Comparison of ENCODE assay signal across 13 mouse cellular contexts in genomic region chr6:88930049-88930448, GRCm38 (mm10). TPM values are rescaled to one million over a fixed set of nuclear protein-coding genes. Genes with fewer than 3 reads are reported as not detected.
DNase-seq lines count a peak whose midpoint lies in the region; ATAC-seq lines count a peak whose summit lies in the region.
"Had no signal": no experiment of that assay in that cellular context is flagged by ENCODE, and none has a peak within 500 bp of the region (broad histone marks: within the 10 kb centered on the region; RNA-seq: fewer than 3 reads in every experiment).

No protein-coding gene starts in this region.

- ATAC-seq in hindbrain, embryonic 11.5 days (ENCODE audit: low FRiP score), result no peak
- no peak for ATAC-seq in hindbrain, embryonic 16.5 days
- no peak for ATAC-seq in embryonic facial prominence, embryonic 13.5 days (ENCODE audit: insufficient number of reproducible peaks, insufficient read depth, low FRiP score, low TSS enrichment, low read depth)
- no peak for ATAC-seq in forebrain, embryonic 14.5 days
- no peak for ATAC-seq in midbrain, embryonic 14.5 days (ENCODE audit: low FRiP score, low TSS enrichment)
- ATAC-seq in CD4-positive, CD25-positive, alpha-beta regulatory T cell, adult 4 months, result no peak

- no peak overlapping the region for H3K4me3 ChIP-seq in hindbrain, embryonic 11.5 days (ENCODE audit: low read depth, low read length)
- no peak overlapping the region for H3K4me3 ChIP-seq in hindbrain, embryonic 16.5 days (ENCODE audit: low read length)
- H3K4me3 ChIP-seq in embryonic facial prominence, embryonic 13.5 days, result no peak overlapping the region
- H3K4me3 ChIP-seq in forebrain, embryonic 14.5 days (ENCODE audit: low read depth, low read length), result no peak overlapping the region
- no peak overlapping the region for H3K4me3 ChIP-seq in midbrain, embryonic 14.5 days (replicated peaks; ENCODE audit: low read depth, low read length)

- H3K4me2 ChIP-seq in hindbrain, embryonic 11.5 days (replicated peaks; ENCODE audit: low read depth, low read length), result no peak overlapping the region
- no peak overlapping the region for H3K4me2 ChIP-seq in hindbrain, embryonic 16.5 days (ENCODE audit: low read length)
- no peak overlapping the region for H3K4me2 ChIP-seq in embryonic facial prominence, embryonic 13.5 days
- H3K4me2 ChIP-seq in forebrain, embryonic 14.5 days (ENCODE audit: low read length), result no peak overlapping the region
- H3K4me2 ChIP-seq in midbrain, embryonic 14.5 days (ENCODE audit: low read length), result no peak overlapping the region

- no peaks in the 10 kb centered on the region for H3K27me3 ChIP-seq in hindbrain, embryonic 11.5 days (ENCODE audit: control insufficient read depth, insufficient read depth, low read length)
- H3K27me3 ChIP-seq in hindbrain, embryonic 16.5 days (replicated peaks; ENCODE audit: control insufficient read depth, insufficient read depth, low read length), result no peaks in the 10 kb centered on the region
- peaks cover 4% of the 10 kb centered on the region for H3K27me3 ChIP-seq in embryonic facial prominence, embryonic 13.5 days
- no peaks in the 10 kb centered on the region for H3K27me3 ChIP-seq in forebrain, embryonic 14.5 days (replicated peaks; ENCODE audit: control insufficient read depth, insufficient read depth, low read length)
- H3K27me3 ChIP-seq in midbrain, embryonic 14.5 days (ENCODE audit: control insufficient read depth, insufficient read depth, low read length), result no peaks in the 10 kb centered on the region; the same call in 1 of the 2 replicates

- peak overlapping the region; percentile 45; the same call in 1 of the 2 replicates for H3K9ac ChIP-seq in hindbrain, embryonic 11.5 days (ENCODE audit: low read depth, low read length)
- no peak overlapping the region for H3K9ac ChIP-seq in hindbrain, embryonic 16.5 days (ENCODE audit: low read depth, low read length)
- H3K9ac ChIP-seq in embryonic facial prominence, embryonic 13.5 days, result 0 out of 2 replicates have a peak overlapping the region, but pooled peaks have one; percentile 0
- H3K9ac ChIP-seq in forebrain, embryonic 14.5 days (ENCODE audit: low read length), result 0 out of 2 replicates have a peak overlapping the region, but pooled peaks have one; percentile 17
- 0 out of 2 replicates have a peak overlapping the region, but pooled peaks have one; percentile 29 for H3K9ac ChIP-seq in midbrain, embryonic 14.5 days (replicated peaks; ENCODE audit: low read length)
- H3K9ac ChIP-seq: liver, embryonic 14.5 days had no signal

- peak; percentile 57 for DNase-seq in hindbrain, embryonic 11.5 days (ENCODE audit: low spot score)
- DNase-seq in forebrain, embryonic 14.5 days (ENCODE audit: low spot score), result no peak
- DNase-seq in midbrain, embryonic 14.5 days, result peak; percentile 40
- no peak for DNase-seq in heart, postnatal 4 days
- DNase-seq: adrenal gland, postnatal 36 days; cerebellum, adult 9-10 months; kidney, adult 8-10 months; left cerebral cortex, postnatal 4 days; thymus, adult 2 months had no signal

- peaks cover 33% of the 10 kb centered on the region for H3K4me1 ChIP-seq in hindbrain, embryonic 11.5 days (replicated peaks; ENCODE audit: control insufficient read depth, insufficient read depth, low read length)
- H3K4me1 ChIP-seq in hindbrain, embryonic 16.5 days (ENCODE audit: control insufficient read depth, insufficient read depth, low read depth, low read length), result peaks cover 22% of the 10 kb centered on the region
- peaks cover 36% of the 10 kb centered on the region for H3K4me1 ChIP-seq in embryonic facial prominence, embryonic 13.5 days
- H3K4me1 ChIP-seq in forebrain, embryonic 14.5 days (ENCODE audit: control insufficient read depth, insufficient read depth, low read length), result peaks cover 22% of the 10 kb centered on the region
- H3K4me1 ChIP-seq in midbrain, embryonic 14.5 days (ENCODE audit: control insufficient read depth, insufficient read depth, low read length), result peaks cover 53% of the 10 kb centered on the region

- no peaks in the 10 kb centered on the region for H3K9me3 ChIP-seq in hindbrain, embryonic 11.5 days (ENCODE audit: control insufficient read depth, low read length)
- no peaks in the 10 kb centered on the region for H3K9me3 ChIP-seq in hindbrain, embryonic 16.5 days (ENCODE audit: control insufficient read depth, low read length)
- no peaks in the 10 kb centered on the region for H3K9me3 ChIP-seq in embryonic facial prominence, embryonic 13.5 days
- no peaks in the 10 kb centered on the region for H3K9me3 ChIP-seq in forebrain, embryonic 14.5 days (replicated peaks; ENCODE audit: control insufficient read depth, low read length)
- H3K9me3 ChIP-seq in midbrain, embryonic 14.5 days (ENCODE audit: control insufficient read depth, low read length), result no peaks in the 10 kb centered on the region

- H3K27ac ChIP-seq in hindbrain, embryonic 11.5 days (ENCODE audit: low read depth, low read length), result peak overlapping the region; percentile 94
- H3K27ac ChIP-seq in hindbrain, embryonic 16.5 days (ENCODE audit: low read depth, low read length), result no peak overlapping the region
- no peak overlapping the region for H3K27ac ChIP-seq in embryonic facial prominence, embryonic 13.5 days
- H3K27ac ChIP-seq in forebrain, embryonic 14.5 days (ENCODE audit: low read depth, low read length), result peak overlapping the region; percentile 71; the same call in 1 of the 2 replicates
- H3K27ac ChIP-seq in midbrain, embryonic 14.5 days (replicated peaks; ENCODE audit: low read depth, low read length), result peak overlapping the region; percentile 81
- H3K27ac ChIP-seq: liver, embryonic 14.5 days had no signal

- WGBS in hindbrain, embryonic 11.5 days, result 33% methylated on average over 7 of the region's 7 CpGs
- WGBS in hindbrain, embryonic 16.5 days, result 34% methylated on average over 7 of the region's 7 CpGs
- 78% methylated on average over 7 of the region's 7 CpGs for WGBS in embryonic facial prominence, embryonic 13.5 days
- 47% methylated on average over 7 of the region's 7 CpGs for WGBS in forebrain, embryonic 14.5 days
- WGBS in midbrain, embryonic 14.5 days, result 29% methylated on average over 7 of the region's 7 CpGs

- H3K36me3 ChIP-seq in hindbrain, embryonic 11.5 days (ENCODE audit: control insufficient read depth, insufficient read depth, low read length), result no peaks in the 10 kb centered on the region
- no peaks in the 10 kb centered on the region for H3K36me3 ChIP-seq in hindbrain, embryonic 16.5 days (ENCODE audit: control insufficient read depth, insufficient read depth, low read length)
- no peaks in the 10 kb centered on the region for H3K36me3 ChIP-seq in embryonic facial prominence, embryonic 13.5 days
- H3K36me3 ChIP-seq in forebrain, embryonic 14.5 days (ENCODE audit: control insufficient read depth, insufficient read depth, low read length), result no peaks in the 10 kb centered on the region
- no peaks in the 10 kb centered on the region for H3K36me3 ChIP-seq in midbrain, embryonic 14.5 days (ENCODE audit: control insufficient read depth, insufficient read depth, low read length)

RNA-seq across cellular contexts. Expression of gene Tpra1, which starts 28.0 kb away (rescaled TPM):
- 40.1 and 45.4 TPM in 2 replicates for polyA plus RNA-seq in hindbrain, embryonic 11.5 days (2014; fragmentation: Nextera tagmentation; extraction: Ambion mirVana)
- polyA plus RNA-seq in hindbrain, embryonic 16.5 days (2015; fragmentation: Nextera tagmentation; extraction: Ambion mirVana), result 92.3 and 94.7 TPM in 2 replicates
- 93.2 and 93.5 TPM in 2 replicates for polyA plus RNA-seq in embryonic facial prominence, embryonic 13.5 days (2015; fragmentation: Nextera tagmentation; extraction: Ambion mirVana)
- polyA plus RNA-seq in forebrain, embryonic 14.5 days (2014; fragmentation: Nextera tagmentation; extraction: Ambion mirVana), result 32.9 and 41.2 TPM in 2 replicates
- polyA plus RNA-seq in midbrain, embryonic 14.5 days (2014; fragmentation: Nextera tagmentation; extraction: Ambion mirVana), result 50.0 and 77.0 TPM in 2 replicates
- 10 to 100 TPM; 54.7 to 74.1 TPM for polyA plus RNA-seq in CD4-positive, CD25-positive, alpha-beta regulatory T cell, adult 4 months (2017; shearing (Covaris generic))
- total RNA-seq in heart, postnatal 4 days (2021), result 10 to 100 TPM; 29.7 to 30.8 TPM

RNA-seq across cellular contexts. Expression of gene Mcm2, which starts 31.5 kb away (rescaled TPM):
- polyA plus RNA-seq in hindbrain, embryonic 11.5 days (2014; fragmentation: Nextera tagmentation; extraction: Ambion mirVana), result 146 and 191 TPM in 2 replicates
- polyA plus RNA-seq in hindbrain, embryonic 16.5 days (2015; fragmentation: Nextera tagmentation; extraction: Ambion mirVana), result 27.3 and 35.0 TPM in 2 replicates
- 124 and 131 TPM in 2 replicates for polyA plus RNA-seq in embryonic facial prominence, embryonic 13.5 days (2015; fragmentation: Nextera tagmentation; extraction: Ambion mirVana)
- polyA plus RNA-seq in forebrain, embryonic 14.5 days (2014; fragmentation: Nextera tagmentation; extraction: Ambion mirVana), result 71.1 and 82.8 TPM in 2 replicates
- 22.2 and 39.0 TPM in 2 replicates for polyA plus RNA-seq in midbrain, embryonic 14.5 days (2014; fragmentation: Nextera tagmentation; extraction: Ambion mirVana)
- polyA plus RNA-seq in CD4-positive, CD25-positive, alpha-beta regulatory T cell, adult 4 months (2017; shearing (Covaris generic)), result 10 to 100 TPM; 19.8 to 34.7 TPM
- total RNA-seq in heart, postnatal 4 days (2021), result 100 to 1,000 TPM in 1 of 2 experiments, 10 to 100 TPM in 1; 86.1 to 103 TPM

RNA-seq across cellular contexts. Expression of gene Podxl2, which starts 55.2 kb away (rescaled TPM):
- polyA plus RNA-seq in hindbrain, embryonic 11.5 days (2014; fragmentation: Nextera tagmentation; extraction: Ambion mirVana), result 151 and 156 TPM in 2 replicates
- 553 and 621 TPM in 2 replicates for polyA plus RNA-seq in hindbrain, embryonic 16.5 days (2015; fragmentation: Nextera tagmentation; extraction: Ambion mirVana)
- polyA plus RNA-seq in embryonic facial prominence, embryonic 13.5 days (2015; fragmentation: Nextera tagmentation; extraction: Ambion mirVana), result 141 and 143 TPM in 2 replicates
- polyA plus RNA-seq in forebrain, embryonic 14.5 days (2014; fragmentation: Nextera tagmentation; extraction: Ambion mirVana), result 334 and 428 TPM in 2 replicates
- polyA plus RNA-seq in midbrain, embryonic 14.5 days (2014; fragmentation: Nextera tagmentation; extraction: Ambion mirVana), result 525 and 630 TPM in 2 replicates
- under 1 TPM in 1 of 2 experiments, not detected in 1; 0.32 TPM for polyA plus RNA-seq in CD4-positive, CD25-positive, alpha-beta regulatory T cell, adult 4 months (2017; shearing (Covaris generic))
- 10 to 100 TPM; 61.1 to 65.1 TPM for total RNA-seq in heart, postnatal 4 days (2021)

Comparison
In these comparisons a context has a peak if more than half of its experiments do, and no peak if none do; other contexts are left out.
1. H3K27ac ChIP-seq: peak in hindbrain, embryonic 11.5 days (single experiment), forebrain, embryonic 14.5 days (single experiment) and midbrain, embryonic 14.5 days (single experiment); none in hindbrain, embryonic 16.5 days (single experiment) and embryonic facial prominence, embryonic 13.5 days (single experiment).
2. DNase-seq: peak in hindbrain, embryonic 11.5 days (single experiment) and midbrain, embryonic 14.5 days (single experiment); none in forebrain, embryonic 14.5 days (single experiment) and heart, postnatal 4 days (single experiment).
3. RNA of gene Podxl2, which starts 55.2 kb away (polyA plus RNA-seq): 553 to 621 TPM in hindbrain, embryonic 16.5 days, 525 to 630 TPM in midbrain, embryonic 14.5 days, 334 to 428 TPM in forebrain, embryonic 14.5 days, 151 to 156 TPM in hindbrain, embryonic 11.5 days and 141 to 143 TPM in embryonic facial prominence, embryonic 13.5 days; 0.32 TPM in CD4-positive, CD25-positive, alpha-beta regulatory T cell, adult 4 months; every median in the first group is over 100 times any median in the second.